Mouse (Mus musculus) mouse trophoblast stem cell (cell line): ENCODE results near the gene Rcbtb2.
"Not testable (repeated sequence)": the region's sequence is repeated elsewhere in the genome, so short reads cannot be mapped to it uniquely, and the experiment has no call there.

ENCODE experiments used
- in situ Hi-C, 2 experiments: fragments of 300-500 bp; cut with MseI, MboI; formaldehyde crosslinking; loops; 2 replicates in 1 of 2; 3 replicates in 1 of 2; pipeline ENCODE4 v1.15.1; 2025

Gene Rcbtb2

DNA sequence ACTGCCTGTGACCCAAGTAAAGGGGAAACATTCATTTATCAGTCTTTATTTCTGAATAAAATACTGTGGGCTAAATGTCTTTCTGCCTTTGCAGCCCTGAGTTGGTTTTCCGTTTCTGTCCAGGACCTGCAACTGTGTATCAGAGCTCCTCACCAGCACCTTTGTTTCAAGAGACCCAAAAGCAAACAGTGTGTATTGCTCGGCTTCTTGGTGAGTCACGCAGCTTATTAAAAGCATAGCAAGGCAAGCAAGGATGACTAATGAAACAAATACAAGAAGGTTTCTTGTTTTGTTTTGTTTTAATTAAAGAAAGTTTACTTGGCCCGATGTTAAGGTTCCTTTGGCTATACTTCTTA lies at the start of gene Rcbtb2:
Gene Rcbtb2, plus strand, starts transcription at position 115 of the 356 bp plus-strand sequence.
- in situ Hi-C loops: no loop called here

DNA sequence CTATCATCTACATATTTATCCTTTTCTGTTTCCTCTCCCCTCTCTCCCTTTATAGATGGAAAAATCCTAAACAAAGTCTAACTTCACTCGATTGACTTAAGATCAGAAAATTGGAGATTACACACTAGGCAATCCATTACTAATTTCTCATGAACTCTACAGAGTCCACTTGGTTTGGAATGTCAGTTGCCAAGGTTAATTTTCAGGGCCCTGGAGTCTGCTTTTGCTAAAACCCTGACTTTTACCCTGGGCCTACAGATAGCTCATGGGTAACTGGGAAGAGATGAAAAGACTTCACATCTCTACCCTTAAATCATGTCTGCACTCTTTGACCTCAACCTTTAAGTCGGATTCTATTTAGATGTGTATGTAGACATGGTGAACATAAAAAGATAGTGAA lies 39.3 kb upstream of the Rcbtb2 start:
- in situ Hi-C loops: no loop called here

DNA sequence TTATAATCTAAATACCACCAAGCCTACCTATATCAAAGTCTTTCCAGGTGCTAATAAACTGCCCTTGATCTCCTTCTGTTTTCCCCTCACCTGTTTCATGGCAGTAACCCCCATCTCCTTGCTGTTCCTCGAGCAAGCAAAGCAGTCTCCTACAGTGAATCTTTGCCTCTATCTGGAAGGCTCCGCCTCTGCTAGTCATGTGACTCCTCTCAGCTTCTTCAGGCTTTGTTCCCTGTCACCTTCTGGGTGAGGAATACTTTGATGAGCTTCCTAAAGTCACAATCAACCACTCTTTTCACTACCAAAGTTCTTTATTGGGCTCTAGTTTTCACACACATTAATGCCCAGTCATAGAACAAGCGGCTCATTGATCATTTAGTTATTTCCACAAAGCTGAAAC lies 36.4 kb upstream of the Rcbtb2 start:
- in situ Hi-C loops: no loop called here

- in situ Hi-C loops: no loop called here
Measured at GRCm38 (mm10) chr14:73087247-73087646, 35.6 kb upstream of the Rcbtb2 start.

DNA sequence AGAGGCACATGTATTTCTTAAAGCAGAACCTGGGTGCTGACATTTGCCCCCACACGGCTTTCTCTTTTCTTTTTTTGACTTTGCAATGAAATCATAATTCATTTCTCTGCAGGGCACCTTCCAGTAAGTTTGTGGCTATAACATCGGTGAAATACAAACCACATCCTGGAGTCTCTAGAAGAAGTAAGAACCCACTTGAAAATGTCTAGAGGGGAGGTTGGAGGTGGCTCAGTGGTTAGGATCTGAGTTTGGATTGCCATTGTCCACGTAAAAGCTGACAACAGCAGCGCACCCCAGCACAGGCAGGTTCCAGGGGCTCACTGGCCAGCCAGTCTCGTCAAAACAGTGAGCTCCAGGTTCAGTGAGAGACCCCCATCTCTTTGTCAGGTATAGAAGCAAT lies 35.1 kb upstream of the Rcbtb2 start:
- in situ Hi-C loops: no loop called here

DNA sequence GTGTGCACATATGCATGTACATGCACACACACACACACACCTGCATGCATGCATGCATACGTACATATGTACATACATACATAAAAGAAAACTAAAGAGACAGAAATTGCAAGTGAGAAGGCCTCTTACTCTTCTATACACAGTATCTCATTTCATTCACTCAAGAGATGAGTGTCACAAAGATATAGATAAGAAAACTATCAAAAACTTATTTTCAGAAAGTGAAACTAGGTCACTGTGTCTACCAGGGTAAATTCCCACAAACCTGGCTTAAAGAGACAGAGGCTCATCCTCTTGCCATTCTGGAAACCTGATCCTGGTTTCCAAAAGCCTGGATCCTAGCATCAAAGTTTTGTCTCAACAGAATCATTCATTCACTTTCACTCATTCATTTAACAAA lies 34.6 kb upstream of the Rcbtb2 start:
- in situ Hi-C loops: no loop called here

DNA sequence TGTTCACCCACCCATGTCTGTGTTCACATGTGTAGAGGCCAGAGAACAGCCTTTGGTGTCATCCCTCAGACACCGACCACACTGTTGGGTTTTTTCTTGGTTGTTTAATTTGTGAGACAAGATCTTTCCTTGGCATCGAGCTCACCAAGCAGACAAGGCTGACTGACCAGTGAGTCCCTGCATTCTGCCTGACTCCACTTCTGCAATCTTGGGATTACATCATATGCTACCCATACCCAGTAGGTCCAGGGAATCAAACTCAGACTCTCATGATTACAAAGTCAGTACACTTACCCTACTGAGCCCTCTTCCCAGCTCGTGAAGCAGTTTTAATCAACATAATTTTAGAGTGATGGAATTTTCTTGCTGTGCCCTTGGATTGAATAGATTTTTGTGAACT lies 30.0 kb upstream of the Rcbtb2 start:
- in situ Hi-C loops: no loop called here

DNA sequence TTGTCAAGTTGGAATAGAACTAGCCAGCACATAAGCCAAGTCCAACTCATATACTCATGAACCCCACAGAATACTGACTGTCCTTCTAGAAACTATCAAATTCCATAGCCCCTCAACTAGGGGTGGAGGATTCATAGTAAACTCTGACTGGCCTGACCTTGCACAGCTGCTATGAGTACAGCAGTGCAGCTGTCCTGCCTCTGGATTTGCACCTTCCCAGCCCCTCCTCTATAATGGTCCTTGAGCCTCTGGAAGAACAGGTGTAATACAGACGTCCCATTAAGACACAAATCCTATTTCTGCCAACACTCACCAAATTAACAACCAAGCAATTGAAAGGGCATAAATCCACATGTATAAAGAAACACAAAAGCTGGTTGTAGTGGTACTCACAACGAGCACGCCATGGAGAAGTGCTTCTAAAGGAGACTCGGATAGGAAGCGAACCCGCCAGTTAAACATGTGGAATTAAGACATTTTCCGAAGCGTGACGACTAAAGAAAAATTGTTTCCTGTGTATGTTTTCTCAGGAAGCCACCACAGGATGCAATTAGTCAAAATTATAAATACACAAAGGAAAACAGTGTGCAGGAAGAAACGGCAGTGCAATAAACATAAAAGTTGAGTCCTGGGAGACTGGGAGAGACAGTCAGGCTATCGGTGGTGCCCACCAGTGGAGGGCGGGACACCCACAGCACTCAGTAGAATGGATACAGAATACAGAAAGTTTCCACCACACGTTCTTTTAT lies 27.9 kb upstream of the Rcbtb2 start:
- in situ Hi-C loops: no loop called here

DNA sequence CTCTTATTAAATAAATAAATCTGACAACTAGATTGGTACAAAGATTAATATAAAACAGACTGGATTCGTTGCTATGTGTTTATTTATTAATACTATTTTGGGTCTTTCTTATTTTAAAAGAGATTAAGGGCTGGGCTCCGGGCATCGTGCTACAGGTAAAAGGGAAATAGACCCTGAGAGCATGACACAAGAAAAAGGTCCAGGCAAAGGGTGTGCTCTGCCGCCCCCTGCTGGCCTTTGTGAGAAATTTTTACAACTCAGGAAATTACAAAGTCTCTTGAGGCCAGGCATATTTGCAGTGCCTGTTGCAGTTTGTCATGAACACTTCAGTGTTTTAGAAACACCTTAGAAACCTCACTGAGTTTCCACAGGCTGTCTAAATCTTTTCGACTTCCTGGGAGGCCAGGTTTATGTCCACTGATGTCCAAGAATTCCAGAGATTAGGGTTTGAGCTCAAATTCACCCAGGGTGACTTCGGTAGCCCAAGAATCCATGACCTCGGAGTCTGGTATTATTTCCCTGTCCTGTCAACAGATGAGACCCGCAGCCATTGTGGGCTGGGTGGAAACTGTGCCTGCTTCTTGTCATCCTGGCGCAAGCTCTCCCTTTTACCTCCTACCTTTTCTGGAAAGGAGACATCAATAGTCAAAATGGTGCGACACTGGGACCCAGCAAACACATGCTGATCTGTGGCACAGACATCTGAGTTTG lies 24.0 kb upstream of the Rcbtb2 start:
- in situ Hi-C loops: no loop called here

- in situ Hi-C loops: loop anchor here (10.0 kb wide), 3 partner anchors 162 to 192 kb away; no protein-coding TSS in a partner anchor
Measured at GRCm38 (mm10) chr14:73102270-73102865, 20.5 kb upstream of the Rcbtb2 start.

- in situ Hi-C loops: loop anchor here (10.0 kb wide), 3 partner anchors 162 to 192 kb away; no protein-coding TSS in a partner anchor
Measured at GRCm38 (mm10) chr14:73102986-73103385, 19.9 kb upstream of the Rcbtb2 start.

DNA sequence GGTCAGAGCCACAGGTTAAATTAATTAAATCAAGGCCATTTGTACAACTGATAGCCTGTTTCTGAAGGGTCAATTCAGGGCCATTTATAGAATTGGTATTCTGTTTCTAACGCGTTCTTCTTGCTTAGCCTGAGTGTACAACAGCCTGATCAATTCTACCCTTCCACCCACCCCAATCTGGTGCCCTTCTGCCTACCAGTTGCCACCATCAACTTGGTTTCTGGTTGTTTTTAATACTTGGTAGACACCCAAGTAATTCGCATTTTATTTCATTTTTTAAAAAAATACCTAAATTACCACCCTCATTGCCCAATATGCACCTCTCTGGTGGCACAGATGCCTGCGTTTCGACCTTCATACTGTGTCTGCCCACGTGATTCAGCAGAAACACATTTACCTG lies 17.9 kb upstream of the Rcbtb2 start:
- in situ Hi-C loops: loop anchor here (10.0 kb wide), 3 partner anchors 160 to 190 kb away; no protein-coding TSS in a partner anchor

GRCm38 (mm10) chr14:73105407-73106185 lies 17.2 kb upstream of the Rcbtb2 start:
- in situ Hi-C loops: loop anchor here (10.0 kb wide), 3 partner anchors 159 to 189 kb away; no protein-coding TSS in a partner anchor

GRCm38 (mm10) chr14:73106234-73106711 lies 16.6 kb upstream of the Rcbtb2 start:
- in situ Hi-C loops: loop anchor here (10.0 kb wide), 3 partner anchors 159 to 189 kb away; no protein-coding TSS in a partner anchor

DNA sequence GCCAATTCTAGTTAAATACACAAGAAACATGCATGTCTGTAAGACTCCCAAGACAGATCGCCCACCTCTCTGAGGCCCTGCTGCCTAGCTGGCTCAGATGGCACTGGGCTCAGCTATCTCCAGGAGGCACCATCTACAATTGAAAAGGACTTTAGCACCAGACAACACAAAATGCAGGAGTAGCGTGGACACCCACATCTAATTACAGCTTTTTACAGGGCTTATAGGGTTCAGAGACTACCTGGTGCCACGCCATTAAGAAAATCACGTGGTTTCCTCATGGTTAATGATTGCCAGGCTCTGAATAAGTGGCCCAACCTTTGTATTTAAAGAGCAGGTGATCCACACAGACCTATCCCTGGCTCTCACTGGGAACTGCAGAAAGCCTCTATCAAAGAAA lies 15.9 kb upstream of the Rcbtb2 start:
- in situ Hi-C loops: loop anchor here (10.0 kb wide), 3 partner anchors 158 to 188 kb away; no protein-coding TSS in a partner anchor

GRCm38 (mm10) chr14:73107371-73107770 lies 15.5 kb upstream of the Rcbtb2 start:
- in situ Hi-C loops: loop anchor here (10.0 kb wide), 3 partner anchors 157 to 187 kb away; no protein-coding TSS in a partner anchor

DNA sequence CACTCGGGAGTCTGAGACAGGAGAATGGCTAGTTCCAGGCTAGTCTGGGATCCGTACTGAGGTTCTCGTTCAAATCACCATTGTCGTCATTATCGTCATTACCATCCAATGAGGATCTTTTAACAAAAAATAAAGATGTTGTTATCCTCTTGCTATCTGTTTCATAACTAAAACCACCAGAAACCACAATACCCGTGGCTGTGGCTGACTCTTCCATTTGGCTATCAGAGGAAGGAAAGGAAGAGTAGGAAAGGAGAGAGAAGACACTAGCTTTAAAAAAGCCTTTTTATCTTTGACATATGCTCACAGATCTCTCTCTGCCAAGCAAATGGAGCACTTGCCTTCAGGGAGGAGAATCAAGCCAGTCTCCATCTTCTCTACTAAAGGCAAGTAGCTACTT lies 14.9 kb upstream of the Rcbtb2 start:
- in situ Hi-C loops: loop anchor here (10.0 kb wide), 3 partner anchors 157 to 187 kb away; no protein-coding TSS in a partner anchor

- in situ Hi-C loops: no loop called here
Measured at GRCm38 (mm10) chr14:73110682-73111081, 12.2 kb upstream of the Rcbtb2 start.

GRCm38 (mm10) chr14:73111091-73111490 lies 11.7 kb upstream of the Rcbtb2 start:
- in situ Hi-C loops: no loop called here

GRCm38 (mm10) chr14:73112186-73112840 lies 10.5 kb upstream of the Rcbtb2 start:
- in situ Hi-C loops: no loop called here

GRCm38 (mm10) chr14:73114952-73115351 lies 7.9 kb upstream of the Rcbtb2 start:
- in situ Hi-C loops: not testable (repeated sequence)
